Mouse (Mus musculus): ENCODE results near the gene Olfr721-ps1. TPM values are rescaled to one million over a fixed set of nuclear protein-coding genes. Genes with fewer than 3 reads are reported as not detected.

The Olfr721-ps1 gene
- polyA plus RNA-seq (2015; fragmentation: Nextera tagmentation; extraction: Ambion mirVana), result not detected in 2 replicates

DNA sequence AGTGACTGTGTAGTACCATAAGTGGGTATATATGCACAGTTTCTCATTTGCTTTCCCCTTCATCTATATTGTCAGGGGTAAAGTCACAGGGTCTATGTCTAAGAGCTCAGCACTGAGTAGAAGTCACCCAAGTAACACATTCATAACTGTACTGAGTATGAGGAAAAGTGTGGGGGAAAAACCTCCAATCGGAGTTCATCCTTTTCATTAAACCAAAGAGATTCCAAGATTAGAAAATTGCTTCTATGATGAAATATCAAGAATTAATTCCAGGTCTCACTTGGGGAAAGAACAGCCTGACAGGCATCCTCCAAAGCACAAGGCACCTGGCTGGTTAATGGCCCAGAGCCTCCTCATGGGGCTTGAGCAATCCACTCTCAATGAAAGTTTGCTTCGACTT is at the start of gene Olfr721-ps1:
Gene Olfr721-ps1, plus strand, starts transcription at position 301 of the 400 bp plus-strand sequence.
- 81% methylated on average over 2 of the region's 2 CpGs for WGBS
- H3K4me1 ChIP-seq (replicated peaks), result no peaks in the 10 kb centered on the region
- no peak within 1 kb of the TSS for H3K4me2 ChIP-seq (replicated peaks)
- no peaks in the 10 kb centered on the region; the same call in 1 of the 2 replicates for H3K9me3 ChIP-seq
- no peak within 1 kb of the TSS for H3K9ac ChIP-seq (replicated peaks)
- no peaks in the 10 kb centered on the region for H3K36me3 ChIP-seq
- ATAC-seq, result no peak
- H3K27ac ChIP-seq, result no peak within 1 kb of the TSS
- H3K27me3 ChIP-seq, result no peaks in the 10 kb centered on the region
- no peak within 1 kb of the TSS for H3K4me3 ChIP-seq (replicated peaks)

GRCm38 (mm10) chr14:14351721-14352590 is 49.1 kb upstream of the Olfr721-ps1 start:
- Histone ChIP-seq H3K36me3 (peaks cover 12% of the 10 kb centered on the region), H3K9ac (replicated peaks) (no peak overlapping the region), H3K27me3 (no peaks in the 10 kb centered on the region), H3K27ac (peak overlapping the region; percentile 41; the same call in 1 of the 2 replicates), H3K9me3 (peaks cover 45% of the 10 kb centered on the region), H3K4me2 (replicated peaks) (no peak overlapping the region), H3K4me1 (replicated peaks) (no peaks in the 10 kb centered on the region), H3K4me3 (replicated peaks) (no peak overlapping the region)
- WGBS, result 79% methylated on average over 9 of the region's 9 CpGs
- ATAC-seq, result peak; percentile 43

DNA sequence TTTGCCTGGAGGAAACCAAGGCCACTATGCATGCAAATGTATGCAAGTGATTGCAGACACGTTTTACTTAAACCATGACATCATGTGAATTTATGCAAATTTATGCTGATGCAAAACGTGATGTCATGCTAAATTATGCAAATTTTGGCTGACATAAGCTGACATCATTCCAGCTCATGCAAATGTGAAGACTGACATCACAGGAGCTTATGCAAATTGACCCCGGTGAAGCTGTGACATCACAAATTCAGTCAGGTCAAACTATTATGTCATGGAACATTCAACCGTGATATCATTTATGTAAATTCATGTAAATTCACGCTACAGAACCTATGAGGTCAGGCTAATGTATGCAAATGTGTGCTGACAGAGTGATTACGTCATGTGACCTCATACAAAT is 48.5 kb upstream of the Olfr721-ps1 start:
- H3K27me3 ChIP-seq, result no peaks in the 10 kb centered on the region
- H3K27ac ChIP-seq, result no peak overlapping the region
- H3K36me3 ChIP-seq, result peaks cover 12% of the 10 kb centered on the region
- H3K4me2 ChIP-seq (replicated peaks), result no peak overlapping the region
- no peak for ATAC-seq
- 73% methylated on average over 6 of the region's 6 CpGs for WGBS
- H3K4me1 ChIP-seq (replicated peaks), result no peaks in the 10 kb centered on the region
- no peak overlapping the region for H3K9ac ChIP-seq (replicated peaks)
- H3K4me3 ChIP-seq (replicated peaks), result no peak overlapping the region
- peaks cover 38% of the 10 kb centered on the region for H3K9me3 ChIP-seq

GRCm38 (mm10) chr14:14353081-14353732 is 47.9 kb upstream of the Olfr721-ps1 start:
- H3K27ac ChIP-seq, result no peak overlapping the region
- H3K4me2 ChIP-seq (replicated peaks), result no peak overlapping the region
- H3K4me1 ChIP-seq (replicated peaks), result no peaks in the 10 kb centered on the region
- WGBS, result 88% methylated on average over 7 of the region's 7 CpGs
- H3K4me3 ChIP-seq (replicated peaks), result no peak overlapping the region
- peaks cover 12% of the 10 kb centered on the region for H3K36me3 ChIP-seq
- H3K9ac ChIP-seq (replicated peaks), result no peak overlapping the region
- H3K27me3 ChIP-seq, result no peaks in the 10 kb centered on the region
- no peak for ATAC-seq
- peaks cover 32% of the 10 kb centered on the region for H3K9me3 ChIP-seq

GRCm38 (mm10) chr14:14353740-14354510 is 47.2 kb upstream of the Olfr721-ps1 start:
- ATAC-seq, result no peak
- H3K27me3 ChIP-seq, result no peaks in the 10 kb centered on the region
- 83% methylated on average over 8 of the region's 8 CpGs for WGBS

DNA sequence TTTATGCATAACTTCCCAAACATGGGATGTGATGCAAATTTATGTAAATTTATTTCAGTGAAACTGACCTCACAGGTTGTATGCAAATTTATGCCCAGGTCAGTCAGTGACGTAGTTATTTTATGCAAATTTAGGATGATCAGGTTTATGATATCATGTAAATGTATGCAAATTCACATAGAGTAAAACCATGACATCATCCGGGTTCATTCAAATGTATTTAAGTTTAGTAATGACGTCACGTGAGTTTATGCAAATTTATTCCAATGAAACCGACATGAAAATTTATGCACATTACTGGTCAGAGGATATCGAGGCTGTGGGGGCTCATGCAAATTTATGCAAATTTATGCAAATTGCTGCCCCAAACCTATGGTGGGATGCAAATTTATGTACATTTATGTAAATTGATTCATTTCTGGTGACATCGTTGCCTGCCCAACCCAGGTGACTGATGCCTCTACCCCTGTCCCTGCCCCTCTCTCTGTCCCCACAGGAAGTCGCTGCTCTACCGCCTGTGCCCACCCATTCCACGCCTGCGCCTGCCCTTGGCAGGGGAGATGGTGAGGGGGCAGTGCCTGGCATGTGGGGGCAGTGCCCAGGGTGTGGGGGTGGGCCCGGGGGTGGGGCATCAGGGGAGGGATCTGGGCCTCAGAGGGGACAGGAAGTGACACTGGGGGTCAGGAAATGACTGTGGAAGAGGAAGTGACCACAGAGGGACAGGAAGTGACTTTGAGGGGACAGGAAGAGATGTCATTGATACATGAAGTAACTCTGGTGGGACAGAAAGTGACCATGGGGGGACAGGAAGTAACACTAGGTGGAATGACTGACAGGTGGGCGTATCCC is 46.4 kb upstream of the Olfr721-ps1 start:
- ATAC-seq, result peak; percentile 80
- Histone ChIP-seq H3K4me3 (replicated peaks) (no peak overlapping the region), H3K27me3 (no peaks in the 10 kb centered on the region), H3K4me1 (replicated peaks) (no peaks in the 10 kb centered on the region), H3K9me3 (peaks cover 18% of the 10 kb centered on the region), H3K4me2 (replicated peaks) (no peak overlapping the region), H3K9ac (replicated peaks) (no peak overlapping the region), H3K36me3 (peaks cover 12% of the 10 kb centered on the region), H3K27ac (no peak overlapping the region)
- 78% methylated on average over 13 of the region's 13 CpGs for WGBS

More at GRCm38 (mm10) chr14:14353740-14354510, 47.2 kb upstream of the Olfr721-ps1 start:
- no peaks in the 10 kb centered on the region for H3K4me1 ChIP-seq (replicated peaks)
- H3K36me3 ChIP-seq, result peaks cover 12% of the 10 kb centered on the region
- H3K4me3 ChIP-seq (replicated peaks), result no peak overlapping the region
- no peak overlapping the region for H3K27ac ChIP-seq
- no peak overlapping the region for H3K9ac ChIP-seq (replicated peaks)
- H3K4me2 ChIP-seq (replicated peaks), result no peak overlapping the region
- peaks cover 26% of the 10 kb centered on the region for H3K9me3 ChIP-seq

- Histone ChIP-seq H3K27ac (no peak overlapping the region), H3K27me3 (no peaks in the 10 kb centered on the region), H3K9me3 (peaks cover 12% of the 10 kb centered on the region), H3K4me1 (replicated peaks) (no peaks in the 10 kb centered on the region), H3K4me3 (replicated peaks) (no peak overlapping the region), H3K36me3 (peaks cover 6% of the 10 kb centered on the region), H3K4me2 (replicated peaks) (no peak overlapping the region), H3K9ac (replicated peaks) (no peak overlapping the region)
- peak; percentile 55 for ATAC-seq
- WGBS, result 90% methylated on average over 8 of the region's 8 CpGs
These were observed 45.8 kb upstream of the Olfr721-ps1 start for GRCm38 (mm10) chr14:14355360-14355646.

DNA sequence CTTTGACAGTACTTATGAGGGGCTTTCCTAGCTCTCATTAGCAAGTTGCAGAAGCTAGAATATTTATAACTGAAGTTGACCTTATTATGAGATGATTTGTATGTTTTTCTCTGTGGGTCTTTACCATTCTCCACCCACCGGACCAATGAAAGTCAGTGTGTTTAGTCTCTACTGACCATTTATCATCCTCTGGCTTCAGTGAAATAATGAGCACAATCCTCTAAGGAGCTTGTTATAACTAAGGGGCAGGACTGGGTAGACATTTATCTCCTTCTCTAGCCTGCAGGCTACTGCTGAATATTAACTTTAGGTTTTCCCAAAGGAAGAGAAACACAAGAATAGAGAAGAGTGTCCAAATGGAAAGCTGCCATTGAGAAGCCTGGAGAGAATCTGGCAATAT is 5.6 kb upstream of the Olfr721-ps1 start:
- Histone ChIP-seq H3K36me3 (no peaks in the 10 kb centered on the region), H3K27ac (no peak overlapping the region), H3K27me3 (no peaks in the 10 kb centered on the region), H3K4me1 (replicated peaks) (no peaks in the 10 kb centered on the region), H3K4me2 (replicated peaks) (no peak overlapping the region), H3K9ac (replicated peaks) (no peak overlapping the region), H3K9me3 (no peaks in the 10 kb centered on the region; the same call in 1 of the 2 replicates), H3K4me3 (replicated peaks) (no peak overlapping the region)
- WGBS, result 85% methylated on average over 1 of the region's 1 CpGs
- peak; percentile 67; the same call in 1 of the 2 replicates for ATAC-seq

DNA sequence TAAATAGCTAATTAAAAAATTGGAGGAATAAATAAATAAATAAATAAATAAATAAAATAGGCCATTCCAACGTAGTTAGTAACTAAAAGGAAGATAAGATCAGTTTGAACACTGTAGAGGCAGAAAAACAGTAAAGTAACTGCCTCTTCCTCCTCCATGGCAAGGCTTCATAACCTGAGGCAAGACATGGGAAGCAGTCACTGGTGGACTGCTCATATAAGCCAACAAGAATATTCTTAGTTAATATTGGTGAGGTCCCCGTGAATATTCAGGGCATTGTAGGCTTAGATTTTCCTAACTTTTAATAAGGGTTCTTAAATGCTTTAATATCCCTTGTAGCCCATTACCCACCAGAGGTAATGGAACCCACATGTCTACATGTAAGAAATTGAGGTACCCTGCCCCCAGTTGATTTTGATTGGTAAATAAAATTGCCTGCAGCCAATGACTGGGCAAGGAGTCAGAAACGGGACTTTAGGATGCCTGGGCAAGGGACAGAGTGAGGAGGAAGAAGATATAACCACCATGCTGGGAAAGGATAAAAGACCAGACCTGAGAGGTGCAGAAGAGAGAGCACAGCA is 35.1 kb downstream of the Olfr721-ps1 start:
- H3K9me3 ChIP-seq, result peaks cover 3% of the 10 kb centered on the region; the same call in 1 of the 2 replicates
- H3K36me3 ChIP-seq, result no peaks in the 10 kb centered on the region
- no peak overlapping the region for H3K9ac ChIP-seq (replicated peaks)
- no peak overlapping the region for H3K27ac ChIP-seq
- ATAC-seq, result no peak
- no peaks in the 10 kb centered on the region for H3K4me1 ChIP-seq (replicated peaks)
- WGBS, result 75% methylated on average over 3 of the region's 3 CpGs
- H3K27me3 ChIP-seq, result no peaks in the 10 kb centered on the region
- H3K4me2 ChIP-seq (replicated peaks), result no peak overlapping the region
- no peak overlapping the region for H3K4me3 ChIP-seq (replicated peaks)
